Mouse (Mus musculus) gastrocnemius, postnatal 14 days (tissue): ENCODE results near the gene Phb2. TPM values are rescaled to one million over a fixed set of nuclear protein-coding genes. Genes with fewer than 3 reads are reported as not detected.

ENCODE experiments used
- DNase-seq: peaks from one replicate; pipeline ENCODE4 v3.0.0; 2021; ENCODE audit warnings: mixed read lengths
- intact Hi-C: fragments of 180-260 bp; cut with DNase I; formaldehyde crosslinking; loops from one replicate; pipeline ENCODE4 v1.15.1; 2025; ENCODE audit warnings: low total_unique reads
- total RNA-seq, 2 experiments: library from RNA; stranded (reverse); gene quantifications; 2 replicates each; pipeline ENCODE4 v1.2.3; 2021

Gene Phb2
- total RNA-seq, 2 experiments from 2014 or later = 179 to 184 TPM

DNA sequence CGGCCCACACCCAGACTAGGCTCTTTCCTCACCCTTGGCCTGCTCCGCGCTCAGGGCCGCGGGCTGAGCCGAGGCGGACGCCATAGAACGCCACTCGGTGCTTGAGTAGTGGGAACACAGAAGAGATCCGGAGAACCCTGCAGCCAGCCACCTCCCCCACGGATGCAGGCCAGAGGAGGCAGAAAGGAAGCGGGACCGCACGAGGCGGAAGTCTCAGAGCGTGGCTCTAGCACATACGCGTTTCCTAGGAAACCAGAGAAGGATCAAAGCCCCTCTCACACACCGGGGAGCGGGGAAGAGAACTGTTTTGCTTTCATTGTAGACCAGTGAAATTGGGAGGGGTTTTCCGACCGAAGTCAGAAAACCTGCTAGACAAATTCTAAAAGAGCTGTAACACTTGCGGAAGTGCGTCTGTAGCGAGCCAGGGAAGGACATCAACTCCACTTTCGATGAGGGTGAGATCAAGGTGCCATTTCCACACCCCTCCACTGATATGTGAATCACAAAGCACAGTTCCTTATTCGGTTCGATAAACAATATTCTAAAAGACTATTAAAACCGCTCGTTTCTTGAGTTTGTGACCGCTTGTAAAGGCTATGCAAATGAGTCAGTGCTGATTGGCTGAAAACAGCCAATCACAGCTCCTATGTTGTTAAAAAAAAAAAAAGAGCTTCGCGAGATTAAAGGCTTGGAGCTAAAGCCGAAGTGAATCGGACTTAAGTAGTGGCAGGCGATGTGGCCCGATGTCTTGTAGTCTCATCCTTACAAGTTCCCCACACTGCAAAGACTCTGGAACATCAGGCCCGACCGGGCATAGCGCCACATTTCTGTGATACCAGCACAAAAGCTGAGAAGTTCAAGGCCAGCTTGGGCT is 29.0 kb downstream of the Phb2 start, which contains the start of gene Grcc10:
TSS of gene Grcc10 (minus strand) at position 487 of the 874 bp plus-strand sequence.
- intact Hi-C loops = no loop called here
- peak; percentile 89 for DNase-seq

DNA sequence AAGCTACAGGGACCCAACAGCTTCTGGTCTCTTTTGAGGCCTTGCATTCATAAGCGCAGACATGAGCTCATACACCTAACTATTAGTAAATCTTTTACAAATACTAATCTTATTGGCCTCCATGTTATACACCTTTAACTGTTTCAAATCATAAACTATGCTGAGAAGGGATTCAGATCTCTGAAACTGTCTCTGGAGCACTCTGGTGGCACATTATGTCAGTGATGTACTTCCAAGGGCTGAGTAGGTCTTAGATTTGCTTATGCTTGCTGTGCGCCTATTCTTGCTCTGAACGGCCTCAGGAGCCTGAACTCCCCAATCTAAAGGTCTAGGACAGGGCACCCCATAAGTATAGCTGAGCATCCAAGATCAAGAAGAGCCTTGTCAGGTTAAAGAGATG is 29.7 kb downstream of the Phb2 start:
- intact Hi-C loops = no loop called here
- no peak for DNase-seq

DNA sequence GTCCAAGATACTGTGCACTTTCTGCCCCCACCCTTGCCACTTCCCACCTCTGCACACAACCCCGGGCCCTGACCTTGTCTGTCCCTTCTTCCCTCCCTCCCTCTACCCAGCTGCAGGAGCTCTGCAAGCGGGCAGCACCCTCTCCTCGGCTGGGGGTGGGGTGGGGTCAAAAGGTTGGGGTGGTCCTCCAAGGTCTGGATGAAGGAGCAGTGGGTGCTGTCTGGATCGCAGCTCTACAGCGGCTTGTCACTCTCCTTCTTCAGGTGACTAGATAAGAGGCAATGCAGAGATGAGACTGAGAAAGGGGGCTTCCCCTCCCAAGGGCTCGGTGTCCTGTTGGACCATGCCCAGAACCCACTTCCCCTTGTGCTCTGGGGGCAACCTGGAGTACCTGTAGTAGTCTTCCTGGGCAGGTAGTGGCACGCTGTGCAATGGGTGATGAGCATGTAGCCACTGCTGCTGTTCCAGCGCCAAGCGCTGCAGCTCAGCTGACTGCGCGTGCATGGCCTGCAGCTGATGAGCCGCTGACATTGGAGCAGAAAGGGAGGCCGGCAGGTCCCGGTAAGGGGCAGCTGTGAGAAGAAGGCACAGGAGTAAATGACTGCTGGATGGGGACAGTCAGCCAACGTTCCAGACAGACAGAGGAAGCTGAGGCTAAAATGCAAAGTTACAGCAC is 30.8 kb downstream of the Phb2 start:
- intact Hi-C loops = no loop called here
- no peak for DNase-seq

DNA sequence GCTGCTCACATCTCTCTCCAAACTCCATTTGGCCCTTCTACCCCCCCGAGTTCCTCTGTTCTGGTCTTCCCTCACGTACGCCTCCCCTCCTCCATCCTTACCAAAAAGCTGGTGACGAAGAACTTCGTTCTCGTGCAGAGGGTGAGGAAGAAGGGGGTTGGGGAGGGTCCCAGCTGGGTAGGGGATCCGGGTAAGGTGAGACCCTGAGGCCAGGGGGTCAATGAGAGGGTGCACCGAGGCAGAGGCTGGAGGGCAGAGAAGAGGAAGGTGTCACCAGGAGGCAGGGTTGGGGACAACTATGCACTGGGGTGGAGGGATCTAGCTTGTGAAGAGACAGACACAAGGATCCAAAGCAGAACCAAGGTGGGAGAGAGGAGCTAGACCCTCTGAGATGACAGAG is 31.5 kb downstream of the Phb2 start:
- no peak for DNase-seq
- intact Hi-C loops = no loop called here

DNA sequence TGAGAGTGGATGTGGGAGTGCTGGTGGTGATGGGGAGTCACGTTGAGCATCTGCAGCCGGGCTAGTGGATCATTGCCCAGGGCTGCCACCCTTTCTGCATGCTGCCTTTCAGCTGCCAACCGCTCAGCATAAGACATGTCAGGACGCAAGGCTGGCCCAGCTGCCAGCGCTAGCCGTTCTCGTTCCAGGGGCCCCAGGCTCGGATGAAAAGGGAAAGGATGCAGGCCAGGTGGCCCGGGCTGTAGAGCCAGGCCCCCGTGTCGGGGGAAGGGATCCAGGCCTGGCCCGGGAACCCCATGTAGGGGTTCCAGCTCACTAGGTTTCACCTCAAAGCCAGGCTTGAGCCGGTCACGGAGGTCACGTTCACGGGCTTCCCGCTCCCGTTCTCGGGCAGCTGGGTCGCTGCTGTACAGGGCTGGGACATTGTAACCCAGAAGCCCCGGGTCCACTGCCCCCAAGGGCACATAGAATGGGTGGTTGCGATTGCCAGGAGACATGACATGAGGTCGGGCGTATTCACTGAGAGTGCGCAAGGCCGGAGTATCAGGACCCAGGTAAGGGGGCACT is 32.7 kb downstream of the Phb2 start:
- DNase-seq = peak; percentile 18
- intact Hi-C loops = loop anchor here (5.0 kb wide), 1 partner anchor 33 kb away; the partner anchor contains the start of genes Emg1 and Phb2

DNA sequence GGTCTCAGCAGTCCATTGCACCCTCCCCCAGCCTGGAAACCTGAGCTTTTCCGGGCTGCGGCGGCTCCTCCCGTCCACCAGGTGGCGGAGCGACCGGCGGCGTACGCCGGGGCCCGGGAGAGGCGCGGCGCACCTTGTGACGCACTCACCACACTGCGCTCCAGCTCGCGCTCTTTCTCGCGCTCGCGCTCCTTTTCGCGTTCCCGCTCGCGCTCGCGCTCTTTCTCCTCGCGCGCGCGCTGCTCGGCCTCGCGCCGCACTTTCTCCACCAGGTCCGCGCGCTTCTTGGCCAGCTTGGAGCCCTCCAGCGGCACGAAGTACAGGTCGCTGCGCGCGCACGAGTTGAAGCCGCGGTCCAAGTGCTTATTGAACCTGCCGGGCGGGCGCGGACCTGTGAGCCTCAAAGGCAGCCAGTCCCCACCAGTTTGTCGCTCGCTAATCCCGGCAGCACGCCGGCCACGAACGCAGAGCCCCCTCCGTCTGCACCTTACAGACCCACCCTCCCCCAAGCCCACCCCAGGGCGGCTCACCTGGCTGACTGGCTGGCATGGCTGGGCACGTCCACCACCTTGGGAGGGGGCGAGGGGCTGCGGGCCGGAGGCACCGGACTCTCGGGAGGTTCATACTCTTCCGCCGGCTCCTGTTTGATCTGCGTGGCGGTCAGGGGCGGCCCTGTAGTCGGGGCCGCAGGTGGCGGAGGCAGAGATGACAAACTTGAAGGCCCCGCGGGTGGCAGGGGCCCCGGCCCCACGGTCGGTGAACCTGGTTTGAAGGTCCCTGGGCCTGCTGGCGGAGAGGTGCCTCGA is 33.6 kb downstream of the Phb2 start:
- peak; percentile 94 for DNase-seq
- intact Hi-C loops = loop anchor here (5.0 kb wide), 1 partner anchor 33 kb away; the partner anchor contains the start of genes Emg1 and Phb2

DNA sequence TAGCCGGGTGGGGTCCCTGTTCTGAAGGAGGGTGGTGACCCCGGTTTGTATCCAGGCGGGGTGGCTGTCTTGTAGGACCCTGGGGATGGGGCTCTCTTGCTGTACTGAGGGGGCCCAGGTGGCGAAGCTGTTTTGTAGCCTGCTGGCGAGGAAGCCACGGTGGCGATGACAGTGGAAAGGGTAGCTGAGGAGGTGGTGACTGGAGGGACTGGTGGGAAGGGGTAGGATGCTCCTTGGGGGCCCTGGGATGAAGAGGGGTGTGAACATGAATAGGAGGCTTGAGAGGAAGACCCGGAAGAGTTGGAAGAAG is 34.1 kb downstream of the Phb2 start:
- intact Hi-C loops = loop anchor here (5.0 kb wide), 1 partner anchor 34 kb away; the partner anchor contains the start of genes Emg1 and Phb2

DNA sequence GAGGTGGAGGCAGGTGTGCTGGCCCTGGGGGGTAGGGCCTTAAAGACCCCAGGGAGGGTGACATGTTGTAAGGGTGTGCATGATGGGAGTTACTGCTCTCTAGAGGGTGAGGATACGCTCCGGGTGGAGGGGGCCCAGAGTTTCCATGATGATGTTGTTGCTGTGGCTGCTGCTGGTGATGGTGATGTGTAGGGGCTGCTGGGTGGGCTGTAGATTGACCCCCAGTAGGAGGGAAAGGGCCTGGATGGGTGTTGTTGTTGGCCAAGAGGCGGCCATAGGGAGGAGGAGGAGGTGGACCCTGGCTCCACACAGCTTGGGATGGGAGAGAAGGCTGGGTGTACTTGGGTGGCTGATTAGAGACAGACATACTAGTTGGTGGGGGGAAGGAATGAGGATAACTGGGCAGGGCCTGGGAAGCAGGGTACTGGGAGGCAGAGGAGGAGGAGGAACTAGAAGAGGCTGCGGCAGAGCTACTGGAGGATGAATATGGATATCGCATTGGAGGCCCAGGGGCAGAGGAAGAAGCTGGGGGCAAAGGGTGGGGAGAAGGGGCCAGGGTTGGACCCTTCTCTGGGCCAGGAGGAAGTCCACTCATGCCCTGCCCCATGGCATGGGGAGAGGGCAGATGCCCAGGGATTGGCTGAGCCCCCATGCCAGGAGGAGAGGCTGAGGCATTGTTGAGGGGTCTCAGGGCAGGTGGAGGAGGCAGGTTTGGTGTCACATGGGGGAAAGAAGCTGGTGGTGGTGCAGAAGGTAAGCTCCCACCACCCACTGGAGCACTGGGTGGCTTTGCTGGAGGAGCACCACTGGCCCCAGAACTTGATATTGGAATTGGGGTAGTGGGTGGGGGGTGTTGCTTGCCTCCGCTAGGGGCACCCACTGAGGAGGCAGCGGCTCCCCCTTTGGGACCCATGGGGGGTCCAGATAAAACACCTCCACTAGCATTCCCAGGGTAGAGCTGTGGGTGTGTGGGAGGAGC is 34.8 kb downstream of the Phb2 start:
- intact Hi-C loops = loop anchor here (5.0 kb wide), 1 partner anchor 35 kb away; the partner anchor contains the start of genes Emg1 and Phb2
- no peak for DNase-seq

More for the DNA sequence above, 34.1 kb downstream of the Phb2 start:
- DNase-seq = no peak

DNA sequence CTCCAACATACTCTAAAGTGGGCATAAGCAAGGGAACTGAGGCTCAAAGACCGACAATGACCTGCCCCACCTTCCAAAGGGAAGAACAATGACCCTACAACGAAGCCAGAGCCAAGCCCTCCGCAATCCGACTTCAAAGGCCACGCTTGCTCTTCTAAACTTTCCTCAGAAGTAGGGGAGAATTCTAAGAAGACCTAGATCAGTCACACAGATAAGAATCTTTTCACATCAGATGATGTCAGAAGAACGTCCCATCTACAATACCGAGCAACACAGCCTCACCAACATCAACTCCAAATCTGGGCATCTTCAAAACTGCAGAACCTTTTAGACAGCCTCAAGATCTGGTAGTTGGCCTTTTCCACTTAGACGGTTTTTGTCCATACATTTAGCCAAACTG is 38.3 kb downstream of the Phb2 start:
- DNase-seq = no peak
- intact Hi-C loops = no loop called here

DNA sequence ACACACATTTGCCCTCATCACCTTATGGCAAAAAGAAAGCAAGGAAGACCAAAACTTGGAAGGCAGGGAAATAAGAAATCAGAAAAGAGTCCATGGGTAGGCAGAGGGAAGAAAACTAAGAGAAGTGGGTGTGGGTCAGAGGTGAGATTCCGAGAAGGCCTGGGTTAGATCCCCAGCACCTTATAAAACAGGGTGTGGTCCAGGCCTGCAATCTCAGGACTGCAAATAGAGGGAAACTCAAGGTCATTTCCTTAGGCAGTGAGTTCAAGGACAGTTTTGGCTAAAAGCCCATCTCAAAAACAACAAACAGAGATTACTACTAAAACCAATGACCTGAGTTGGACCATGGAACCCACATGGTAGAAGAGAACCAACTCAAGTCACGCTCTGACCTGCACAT is 41.7 kb downstream of the Phb2 start:
- DNase-seq = no peak
- intact Hi-C loops = no loop called here

DNA sequence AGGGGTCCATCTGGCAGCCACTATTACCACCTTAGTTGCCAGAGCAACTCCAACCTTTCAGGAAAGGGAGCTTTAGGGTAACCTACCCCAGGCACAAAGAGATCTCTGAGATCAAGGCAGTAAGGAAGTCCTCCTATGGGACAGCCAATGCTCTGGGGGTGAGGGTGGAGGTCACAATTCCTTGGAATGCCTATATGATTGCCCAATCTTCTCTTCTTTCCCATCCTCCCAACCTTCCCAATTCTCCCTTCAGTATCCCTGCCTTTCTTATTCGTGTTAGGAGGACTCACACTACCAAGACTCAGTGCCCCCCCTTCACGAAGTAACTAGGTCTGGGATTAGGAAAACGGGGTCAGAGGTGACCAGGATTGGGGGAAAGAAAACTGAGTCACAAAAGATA is 43.2 kb downstream of the Phb2 start:
- no peak for DNase-seq
- intact Hi-C loops = no loop called here

DNA sequence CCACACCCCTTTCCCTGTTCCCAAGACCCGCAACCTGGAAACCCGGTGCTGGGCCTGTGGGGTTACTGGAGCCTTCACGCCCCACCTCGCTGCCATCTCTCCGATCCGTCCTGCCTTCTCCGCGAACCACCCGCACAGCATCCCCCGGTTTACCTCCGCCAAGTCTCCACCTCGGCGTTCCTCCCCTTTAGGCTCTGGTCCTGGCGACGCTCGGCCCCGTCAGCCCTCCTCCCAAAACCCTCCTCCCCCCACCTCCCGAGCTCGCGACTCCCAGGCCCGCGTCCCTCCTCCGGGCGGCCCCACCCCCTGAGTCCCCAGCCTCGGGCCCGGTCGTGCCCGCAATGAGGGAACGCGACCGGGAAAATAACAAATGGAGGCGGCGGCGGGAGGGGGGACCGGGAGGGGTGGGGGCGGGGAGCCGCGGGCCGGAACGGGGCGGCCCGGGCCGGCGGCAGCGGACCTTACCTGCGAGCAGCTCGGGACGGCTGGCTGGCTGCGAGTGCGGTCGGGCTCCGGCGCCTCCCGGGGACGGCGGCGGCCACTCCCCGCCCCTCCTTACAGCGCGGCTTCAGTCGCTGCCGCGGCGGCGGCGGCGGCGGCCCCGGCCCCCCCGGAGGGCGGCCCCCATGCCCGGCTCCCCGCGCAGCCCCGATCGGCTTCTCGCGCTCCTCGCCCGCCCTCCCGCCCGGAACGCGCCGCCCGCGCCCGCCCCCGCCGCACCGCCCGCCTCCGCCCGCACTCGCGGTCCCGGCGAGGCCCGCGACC is 43.9 kb downstream of the Phb2 start, which contains the start of the genes Gm45234 and Atn1:
TSS of gene Gm45234 (minus strand) at position 191 of the 765 bp plus-strand sequence.
TSS of gene Atn1 (minus strand) at position 694 of the 765 bp plus-strand sequence.
- intact Hi-C loops = no loop called here
- DNase-seq = peak; percentile 80

DNA sequence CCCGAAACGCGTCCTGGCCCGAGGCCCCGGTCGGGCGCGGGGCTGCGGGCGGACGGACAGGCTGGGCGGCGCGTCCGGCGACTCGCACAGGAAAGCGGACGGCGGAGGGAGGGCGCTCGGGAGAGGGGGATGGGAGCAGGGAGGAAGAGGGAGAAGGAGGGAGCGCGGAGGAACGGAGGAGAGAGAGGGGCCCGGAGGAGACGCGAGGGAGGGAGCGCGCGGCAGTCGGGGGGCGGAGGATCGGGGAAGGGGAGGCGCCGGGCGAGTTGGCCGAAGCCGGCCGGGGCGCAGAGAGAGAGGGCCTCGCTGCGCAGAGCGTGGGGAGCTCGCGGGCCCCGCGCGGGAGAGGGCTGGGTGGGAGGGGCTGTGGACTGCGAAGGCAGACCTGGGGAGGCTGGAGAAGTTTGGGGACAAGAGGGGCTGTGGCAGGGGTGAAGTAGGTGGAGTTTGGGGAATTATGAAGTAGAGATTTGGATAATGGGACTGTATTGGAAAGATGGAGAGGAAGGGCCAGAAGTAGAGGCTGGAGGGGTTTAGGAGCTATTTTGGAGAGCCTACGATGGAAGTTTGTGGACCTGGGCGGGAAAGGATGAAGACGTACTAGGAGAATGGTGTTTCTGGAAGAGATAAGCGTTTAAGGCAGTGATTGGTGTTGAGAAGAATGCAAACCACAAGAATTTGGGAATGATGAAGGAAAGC is 44.7 kb downstream of the Phb2 start:
- intact Hi-C loops = no loop called here
- peak; percentile 90 for DNase-seq

DNA sequence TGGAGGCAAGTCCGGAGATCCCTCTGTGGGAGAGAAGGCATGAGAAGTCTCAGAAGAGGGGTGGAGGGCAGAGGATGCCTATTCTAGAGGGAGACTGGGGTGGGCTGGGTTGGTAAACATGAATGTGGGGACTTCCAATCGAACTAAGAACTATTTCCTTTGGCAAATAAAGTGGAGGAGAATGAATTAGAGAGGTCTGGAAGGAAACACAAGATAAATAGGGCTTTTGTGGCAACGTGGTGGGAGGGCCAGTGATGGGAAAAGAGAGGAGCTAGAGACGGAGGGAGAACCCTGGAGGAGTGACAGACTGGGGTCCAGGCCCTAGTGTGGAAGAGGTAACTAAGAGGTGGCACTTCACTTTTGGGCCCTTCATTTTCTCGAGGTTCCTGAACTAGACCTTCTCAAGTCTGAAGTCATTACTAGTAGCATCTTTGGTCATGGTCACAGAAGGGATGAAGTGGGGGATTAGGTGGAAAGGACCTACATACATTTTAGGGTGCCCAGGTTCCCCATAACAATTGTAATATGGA is 45.3 kb downstream of the Phb2 start:
- intact Hi-C loops = no loop called here
- no peak for DNase-seq

DNA sequence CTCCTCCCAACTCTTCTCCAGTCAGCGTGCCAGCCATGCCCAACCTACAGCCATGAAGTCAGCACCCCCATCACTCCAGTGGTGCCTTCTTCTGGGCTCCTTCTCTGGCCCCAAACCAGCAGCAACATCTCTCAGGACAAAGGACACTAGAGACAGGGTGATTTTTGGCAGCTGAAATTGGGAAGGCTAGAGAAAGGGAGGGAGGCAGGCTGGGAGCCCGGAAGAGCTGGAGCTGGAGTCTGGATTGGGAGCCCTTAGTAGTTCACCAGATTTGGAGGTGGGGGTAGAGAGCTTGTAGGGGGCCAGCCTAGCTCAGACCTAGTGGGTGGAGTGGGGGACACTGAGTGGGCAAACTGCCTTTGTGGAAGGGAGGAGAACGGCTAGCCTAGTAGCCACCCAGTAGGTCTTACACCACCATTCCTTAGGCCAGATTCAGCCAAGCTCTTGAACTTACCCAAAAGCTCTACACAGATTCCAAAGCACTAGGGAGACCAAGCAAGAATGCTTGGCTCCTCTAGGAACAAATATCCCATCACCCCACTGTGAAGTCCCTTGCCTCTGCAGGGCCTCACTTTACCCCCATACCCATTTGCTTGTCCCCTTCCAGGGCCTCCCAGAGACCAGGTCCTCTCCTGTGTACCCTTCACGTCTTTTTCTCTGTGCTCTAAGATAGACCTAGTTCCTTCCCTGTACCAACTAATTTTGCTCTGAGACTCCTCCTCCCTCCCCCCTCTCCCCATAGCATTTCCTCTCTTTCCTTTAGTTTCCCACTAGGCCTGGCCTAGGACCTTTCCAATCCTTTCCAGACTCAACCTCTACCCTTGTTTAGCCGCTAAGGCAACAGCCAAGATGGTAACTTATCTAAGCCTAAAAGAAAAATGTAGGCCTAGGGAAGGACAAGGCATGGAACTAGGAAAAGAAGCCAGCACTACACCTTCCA is 46.0 kb downstream of the Phb2 start:
- intact Hi-C loops = loop anchor here (2.0 kb wide), 1 partner anchor 117 kb away; no protein-coding TSS in a partner anchor
- DNase-seq = no peak

DNA sequence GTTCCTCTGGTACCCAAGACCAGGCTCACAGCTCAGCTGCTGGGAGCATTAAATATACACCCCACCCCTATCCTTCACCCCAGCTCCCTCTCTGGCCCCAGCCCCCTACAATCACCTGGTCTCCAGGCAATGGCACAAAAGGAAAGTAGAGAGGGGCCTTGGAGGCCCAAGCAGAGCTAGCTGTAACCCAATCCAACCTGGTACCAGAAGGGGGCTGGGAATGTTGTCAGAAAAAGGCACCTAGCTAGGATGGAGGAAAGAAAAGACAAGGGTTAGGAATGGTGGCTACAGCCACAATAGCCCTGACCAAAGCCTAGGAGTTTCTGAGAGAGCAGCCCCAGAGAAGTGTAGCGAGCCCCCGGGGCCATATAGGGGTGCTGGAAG is 46.7 kb downstream of the Phb2 start:
- intact Hi-C loops = loop anchor here (2.0 kb wide), 1 partner anchor 118 kb away; no protein-coding TSS in a partner anchor
- DNase-seq = no peak
